Mouse (Mus musculus) spleen, adult 2 months (tissue): ENCODE measurements around the gene Gm20388.

ENCODE experiments used
- CTCF ChIP-seq: fragments of 200-500 bp; IDR thresholded peaks from 2 replicates; pipeline ENCODE4 v1.5.1; 2011; ENCODE audit warnings: mild to moderate bottlenecking, inconsistent platforms; ENCODE audit not compliant: insufficient read depth, insufficient read length, insufficient replicate concordance; ENCODE audit errors: extremely low read depth
- POLR2A ChIP-seq: fragments of 200-500 bp; IDR thresholded peaks from 2 replicates; pipeline ENCODE4 v1.6.1; 2011; ENCODE audit warnings: low read depth, low read length, inconsistent platforms

DNA sequence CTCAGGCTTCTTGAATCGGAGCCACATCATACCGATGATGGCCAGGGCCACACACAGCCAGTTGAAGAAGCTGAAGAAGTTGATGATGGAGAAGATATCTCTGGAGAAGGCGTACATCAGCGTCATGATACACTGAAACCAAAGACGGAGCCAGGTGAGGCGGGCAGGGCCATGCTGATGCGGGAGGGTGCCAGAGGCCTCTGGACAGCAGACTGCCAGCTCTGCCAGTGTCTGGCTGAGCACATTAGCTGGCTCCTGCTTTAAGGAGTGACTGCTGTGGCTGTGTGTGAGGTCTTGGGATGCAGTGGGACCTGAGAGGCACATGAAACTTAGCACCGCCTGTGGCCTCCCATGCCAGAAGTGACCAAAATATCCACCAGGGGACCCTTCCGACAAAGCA is 1974.4 kb downstream of the Gm20388 start:
- no peak for TF ChIP-seq POLR2A
- TF ChIP-seq CTCF = no peak
